Mouse (Mus musculus) intestine, embryonic 14.5 days (tissue): ENCODE measurements around the gene Hoxa5. TPM values are rescaled to one million over a fixed set of nuclear protein-coding genes. Genes with fewer than 3 reads are reported as not detected.

Experiments
- ATAC-seq: fragments of 200-750 bp; cut with Nextera tagmentation; replicated peaks from 2 replicates; pipeline ENCODE4 v1.8.0; 2017; ENCODE audit warnings: low read depth, moderate number of reproducible peaks, moderate TSS enrichment, moderate library complexity; ENCODE audit not compliant: low FRiP score, low TSS enrichment
- DNase-seq: peaks from one replicate; pipeline ENCODE4 v3.0.0-alpha.2; 2018; ENCODE audit warnings: low spot score
- H3K27ac ChIP-seq: fragments of 300-500 bp; sonication (generic); 2 replicates; pipeline ENCODE4 v1.5.1; 2014; ENCODE audit warnings: low read depth, mild to moderate bottlenecking, control low read depth
- H3K27me3 ChIP-seq: fragments of 300-500 bp; sonication (generic); replicated peaks from 2 replicates; pipeline ENCODE4 v1.6.1; 2014; ENCODE audit warnings: low read length, control low read depth; ENCODE audit not compliant: control insufficient read depth, insufficient read depth
- H3K36me3 ChIP-seq: fragments of 300-500 bp; sonication (generic); 2 replicates; pipeline ENCODE4 v1.6.1; 2014; ENCODE audit warnings: low read length, control low read depth; ENCODE audit not compliant: control insufficient read depth, insufficient read depth
- H3K4me1 ChIP-seq: fragments of 300-500 bp; sonication (generic); replicated peaks from 2 replicates; pipeline ENCODE4 v1.6.1; 2014; ENCODE audit warnings: low read length, control low read depth, mixed read lengths; ENCODE audit not compliant: control insufficient read depth, insufficient read depth
- H3K4me2 ChIP-seq: fragments of 300-500 bp; sonication (generic); 2 replicates; pipeline ENCODE4 v1.6.1; 2014; ENCODE audit warnings: low read length
- H3K4me3 ChIP-seq: fragments of 300-500 bp; sonication (generic); 2 replicates; pipeline ENCODE4 v1.5.1; 2014; ENCODE audit warnings: low read depth, low read length, control low read depth, mixed read lengths
- H3K9ac ChIP-seq: fragments of 300-500 bp; sonication (generic); 2 replicates; pipeline ENCODE4 v1.6.1; 2014; ENCODE audit warnings: mild to moderate bottlenecking, low read length
- H3K9me3 ChIP-seq: fragments of 300-500 bp; sonication (generic); 2 replicates; pipeline ENCODE4 v1.6.1; 2016; ENCODE audit warnings: low read length, control low read depth; ENCODE audit not compliant: control insufficient read depth
- WGBS: fragments of 180-500 bp; shearing (Covaris S2); extraction: QIAGEN DNeasy Blood & Tissue Kit; methylation state at CpG from one replicate; pipeline ENCODE4 v1.1.7; 2014; 5-methylcytosine and 5-hydroxymethylcytosine counted together
- polyA plus RNA-seq: library from polyadenylated mRNA; unstranded; fragments of >200 nt; fragmentation: Nextera tagmentation; extraction: Ambion mirVana; gene quantifications from 2 replicates; pipeline ENCODE4 v1.2.1, GENCODE M21; 2014

Hoxa5 gene
- polyA plus RNA-seq, 1 experiment from 2014 or later: 34.1 TPM

DNA sequence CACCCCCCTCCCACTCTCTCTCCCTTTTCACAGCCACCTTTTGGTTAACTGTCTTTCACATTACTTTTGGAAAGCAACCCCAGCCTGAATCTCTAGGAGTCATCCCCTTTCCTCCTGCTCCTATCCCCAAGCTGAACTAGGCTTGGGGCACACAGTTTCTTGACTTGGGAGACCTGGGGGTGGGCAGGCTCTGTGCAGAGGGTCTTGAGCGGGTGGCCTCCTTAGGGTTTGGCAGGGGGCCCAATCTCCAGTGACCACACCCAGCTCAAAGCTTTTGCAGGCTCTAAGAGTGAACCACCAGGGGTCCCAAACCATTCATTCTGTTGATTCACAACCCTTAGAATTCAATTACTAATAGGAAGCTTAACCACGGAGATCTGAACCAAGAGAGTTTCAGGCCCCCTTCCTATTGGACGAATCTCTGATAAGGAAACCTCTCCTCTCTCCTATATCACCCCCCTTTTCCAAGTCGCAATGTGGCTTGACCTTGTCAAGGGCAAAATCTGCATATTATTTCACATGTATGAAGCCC is 38.5 kb upstream of the Hoxa5 start:
- H3K9ac ChIP-seq: peak overlapping the region; percentile 58

GRCm38 (mm10) chr6:52241001-52241621 is 36.7 kb upstream of the Hoxa5 start:
- no peak for DNase-seq
- Histone ChIP-seq H3K9ac (peak overlapping the region; percentile 22), H3K27me3 (peaks cover 100% of the 10 kb centered on the region), H3K36me3 (no peaks in the 10 kb centered on the region), H3K27ac (no peak overlapping the region; the same call in 1 of the 2 replicates), H3K4me2 (peak overlapping the region; percentile 40), H3K4me3 (0 out of 2 replicates have a peak overlapping the region, but pooled peaks have one; percentile 41), H3K4me1 (no peaks in the 10 kb centered on the region), H3K9me3 (no peaks in the 10 kb centered on the region)
- ATAC-seq: no peak
- WGBS: 4% methylated on average over 9 of the region's 9 CpGs

More for the DNA sequence above, 38.5 kb upstream of the Hoxa5 start:
- H3K36me3 ChIP-seq: no peaks in the 10 kb centered on the region
- DNase-seq (no peak), ATAC-seq (no peak)
- peak overlapping the region; percentile 9; the same call in 1 of the 2 replicates for H3K27ac ChIP-seq
- no peaks in the 10 kb centered on the region for H3K9me3 ChIP-seq
- H3K4me3 ChIP-seq: no peak overlapping the region
- H3K4me2 ChIP-seq: peak overlapping the region; percentile 21; the same call in 1 of the 2 replicates
- WGBS: 9% methylated on average over 4 of the region's 4 CpGs
- H3K4me1 ChIP-seq: no peaks in the 10 kb centered on the region
- H3K27me3 ChIP-seq: peaks cover 100% of the 10 kb centered on the region

GRCm38 (mm10) chr6:52240389-52241000 is 36.1 kb upstream of the Hoxa5 start, which contains the start of gene Hoxa10:
Gene Hoxa10, minus strand, starts transcription at chr6:52240854.
- peak within 1 kb of the TSS; percentile 87 for H3K27ac ChIP-seq
- H3K4me2 ChIP-seq: peak within 1 kb of the TSS; percentile 40
- WGBS: under 1% methylated on average over 35 of the region's 35 CpGs
- H3K36me3 ChIP-seq: no peaks in the 10 kb centered on the region
- H3K4me3 ChIP-seq: peak within 1 kb of the TSS; percentile 41
- ATAC-seq (peak; percentile 73), DNase-seq (peak; percentile 74)
- peaks cover 100% of the 10 kb centered on the region for H3K27me3 ChIP-seq
- no peaks in the 10 kb centered on the region for H3K4me1 ChIP-seq
- H3K9ac ChIP-seq: peak within 1 kb of the TSS; percentile 67
- H3K9me3 ChIP-seq: no peaks in the 10 kb centered on the region

GRCm38 (mm10) chr6:52239625-52240388 is 35.4 kb upstream of the Hoxa5 start:
- Histone ChIP-seq H3K4me3 (peak overlapping the region; percentile 41), H3K9me3 (no peaks in the 10 kb centered on the region), H3K4me1 (no peaks in the 10 kb centered on the region), H3K27me3 (peaks cover 100% of the 10 kb centered on the region), H3K27ac (peak overlapping the region; percentile 87), H3K9ac (peak overlapping the region; percentile 67), H3K4me2 (peak overlapping the region; percentile 40), H3K36me3 (no peaks in the 10 kb centered on the region)
- DNase-seq: peak; percentile 73
- 3% methylated on average over 30 of the region's 30 CpGs for WGBS
- ATAC-seq: no peak

DNA sequence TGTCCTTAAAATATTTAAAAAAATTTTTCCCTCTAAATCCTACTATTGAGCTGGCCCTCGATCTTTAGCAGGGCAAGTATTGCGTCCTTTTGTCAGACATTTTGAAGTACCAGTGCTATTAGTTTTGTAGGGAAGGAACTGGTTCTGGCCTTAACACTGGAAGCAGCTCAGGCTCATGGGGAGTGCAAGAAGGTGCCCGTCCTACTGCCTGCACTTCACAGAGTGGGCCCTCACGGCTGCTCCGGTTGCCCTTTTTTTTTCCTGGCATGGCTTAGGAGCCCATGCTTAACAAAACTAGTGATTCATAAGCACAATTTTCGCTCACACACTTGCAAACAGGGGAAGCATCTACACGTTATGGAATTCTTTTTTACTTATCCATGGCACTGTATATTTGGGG is 34.6 kb upstream of the Hoxa5 start:
- ATAC-seq (no peak), DNase-seq (peak; percentile 78)
- no peaks in the 10 kb centered on the region for H3K4me1 ChIP-seq
- H3K27me3 ChIP-seq: peaks cover 100% of the 10 kb centered on the region
- H3K4me2 ChIP-seq: peak overlapping the region; percentile 40
- no peaks in the 10 kb centered on the region for H3K36me3 ChIP-seq
- 4% methylated on average over 7 of the region's 7 CpGs for WGBS
- H3K9ac ChIP-seq: peak overlapping the region; percentile 67
- peak overlapping the region; percentile 41 for H3K4me3 ChIP-seq
- no peak overlapping the region for H3K27ac ChIP-seq
- H3K9me3 ChIP-seq: no peaks in the 10 kb centered on the region

DNA sequence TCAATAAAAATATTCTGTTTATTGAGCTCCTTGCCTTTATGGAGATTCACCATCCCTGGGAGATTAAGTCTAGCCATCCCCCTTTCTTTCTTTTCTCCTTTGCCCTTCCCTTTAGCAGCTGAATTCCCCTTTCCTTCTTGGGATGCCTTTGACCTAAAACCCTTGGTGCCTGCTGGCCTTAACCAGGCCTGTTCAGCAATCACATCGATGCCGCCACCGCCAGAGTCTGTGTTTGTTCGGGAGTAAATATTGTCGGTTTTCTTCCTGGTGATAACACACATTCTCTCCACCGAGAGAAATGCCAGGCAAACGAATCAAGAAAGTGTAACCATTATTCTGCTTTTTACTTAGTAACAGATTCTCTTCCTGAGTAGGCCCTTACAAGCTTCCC is 33.8 kb upstream of the Hoxa5 start:
- no peaks in the 10 kb centered on the region for H3K4me1 ChIP-seq
- H3K4me2 ChIP-seq: peak overlapping the region; percentile 40
- H3K9me3 ChIP-seq: no peaks in the 10 kb centered on the region
- ATAC-seq (no peak), DNase-seq (peak; percentile 75)
- no peaks in the 10 kb centered on the region for H3K36me3 ChIP-seq
- under 1% methylated on average over 7 of the region's 7 CpGs for WGBS
- peak overlapping the region; percentile 67 for H3K9ac ChIP-seq
- peak overlapping the region; percentile 41 for H3K4me3 ChIP-seq
- no peak overlapping the region for H3K27ac ChIP-seq
- peaks cover 100% of the 10 kb centered on the region for H3K27me3 ChIP-seq

- no peaks in the 10 kb centered on the region for H3K36me3 ChIP-seq
- H3K9me3 ChIP-seq: no peaks in the 10 kb centered on the region
- no peaks in the 10 kb centered on the region for H3K4me1 ChIP-seq
- H3K27ac ChIP-seq: no peak overlapping the region
- H3K4me3 ChIP-seq: peak overlapping the region; percentile 41
- WGBS: 16% methylated on average over 10 of the region's 10 CpGs
- DNase-seq (no peak), ATAC-seq (no peak)
- peak overlapping the region; percentile 40 for H3K4me2 ChIP-seq
- H3K9ac ChIP-seq: peak overlapping the region; percentile 67
- H3K27me3 ChIP-seq: peaks cover 100% of the 10 kb centered on the region
Measured at GRCm38 (mm10) chr6:52237346-52238154, 33.2 kb upstream of the Hoxa5 start.

GRCm38 (mm10) chr6:52236806-52237205 is 32.4 kb upstream of the Hoxa5 start:
- H3K27me3 ChIP-seq: peaks cover 100% of the 10 kb centered on the region
- no peak for DNase-seq
- no peak for ATAC-seq
- 7% methylated on average over 3 of the region's 3 CpGs for WGBS
- H3K36me3 ChIP-seq: no peaks in the 10 kb centered on the region
- peak overlapping the region; percentile 6; the same call in 1 of the 2 replicates for H3K9ac ChIP-seq
- H3K4me2 ChIP-seq: peak overlapping the region; percentile 40
- no peak overlapping the region for H3K27ac ChIP-seq
- H3K4me3 ChIP-seq: peak overlapping the region; percentile 11; the same call in 1 of the 2 replicates
- no peaks in the 10 kb centered on the region for H3K4me1 ChIP-seq
- H3K9me3 ChIP-seq: no peaks in the 10 kb centered on the region
